Mouse (Mus musculus): ENCODE measurements around the gene Defb35. TPM values are rescaled to one million over a fixed set of nuclear protein-coding genes. Genes with fewer than 3 reads are reported as not detected.

Gene Defb35
- not detected in 2 replicates for polyA plus RNA-seq (2012)

GRCm38 (mm10) chr8:21938052-21938451 lies at the start of gene Defb35:
Gene Defb35, plus strand, starts transcription at chr8:21938352.

GRCm38 (mm10) chr8:21906290-21906689 lies 31.9 kb upstream of the Defb35 start, which contains the start of gene Defb11:
Gene Defb11, minus strand, starts transcription at chr8:21906412.

GRCm38 (mm10) chr8:21932610-21933009 lies 5.5 kb upstream of the Defb35 start, which contains the start of gene Defb15:
Gene Defb15, minus strand, starts transcription at chr8:21932710.

GRCm38 (mm10) chr8:21946462-21946861 lies 8.3 kb downstream of the Defb35 start, which contains the start of gene Defb13:
Gene Defb13, plus strand, starts transcription at chr8:21946762.

GRCm38 (mm10) chr8:21958414-21958813 lies 20.3 kb downstream of the Defb35 start, which contains the start of gene Fam90a1a:
Gene Fam90a1a, plus strand, starts transcription at chr8:21958714.

GRCm38 (mm10) chr8:21969475-21969874 lies 31.3 kb downstream of the Defb35 start, which contains the start of gene Ccdc70:
Gene Ccdc70, plus strand, starts transcription at chr8:21969775.

Other genes starting within 250 kb of the Defb35 start
- gene AY761184, start 234.7 kb upstream of the Defb35 start, polyA plus RNA-seq (2012), result not detected in 2 replicates
- gene Defa24, start 203.9 kb upstream of the Defb35 start, polyA plus RNA-seq (2012), result not detected in 2 replicates
- not detected in 2 replicates for gene Defb50, start 114.8 kb upstream of the Defb35 start, polyA plus RNA-seq (2012)
- not detected in 2 replicates for gene Defb2, start 98.4 kb upstream of the Defb35 start, polyA plus RNA-seq (2012)
- gene Defb10, start 79.5 kb upstream of the Defb35 start, polyA plus RNA-seq (2012), result not detected in 2 replicates
- gene Defb9, start 52.9 kb upstream of the Defb35 start, polyA plus RNA-seq (2012), result not detected in 2 replicates
- not detected in 2 replicates for gene Defb11, start 31.9 kb upstream of the Defb35 start, polyA plus RNA-seq (2012)
- gene Defb15, start 5.6 kb upstream of the Defb35 start, polyA plus RNA-seq (2012), result not detected in 2 replicates
- not detected in 2 replicates for gene Defb13, start 8.4 kb downstream of the Defb35 start, polyA plus RNA-seq (2012)
- gene Fam90a1a, start 20.4 kb downstream of the Defb35 start, polyA plus RNA-seq (2012), result not detected in 2 replicates
- gene Ccdc70, start 31.4 kb downstream of the Defb35 start, polyA plus RNA-seq (2012), result not detected in 2 replicates
- gene Atp7b, start 122.0 kb downstream of the Defb35 start, polyA plus RNA-seq (2012), result 3.3 and 3.8 TPM in 2 replicates
- 0.33 and 0.53 TPM in 2 replicates for gene Alg11, start 122.4 kb downstream of the Defb35 start, polyA plus RNA-seq (2012)
- gene Nek5, start 186.7 kb downstream of the Defb35 start, polyA plus RNA-seq (2012), result not detected in 2 replicates
- 1.2 and 1.5 TPM in 2 replicates for gene Nek3, start 228.1 kb downstream of the Defb35 start, polyA plus RNA-seq (2012)
- gene Ckap2, start 247.5 kb downstream of the Defb35 start, polyA plus RNA-seq (2012), result 6.6 and 8.3 TPM in 2 replicates